Mouse (Mus musculus): ENCODE measurements around the gene L3mbtl2. TPM values are rescaled to one million over a fixed set of nuclear protein-coding genes. Genes with fewer than 3 reads are reported as not detected.

Gene L3mbtl2
- polyA plus RNA-seq, 1 experiment from 2014 or later, result 26.0 TPM

DNA sequence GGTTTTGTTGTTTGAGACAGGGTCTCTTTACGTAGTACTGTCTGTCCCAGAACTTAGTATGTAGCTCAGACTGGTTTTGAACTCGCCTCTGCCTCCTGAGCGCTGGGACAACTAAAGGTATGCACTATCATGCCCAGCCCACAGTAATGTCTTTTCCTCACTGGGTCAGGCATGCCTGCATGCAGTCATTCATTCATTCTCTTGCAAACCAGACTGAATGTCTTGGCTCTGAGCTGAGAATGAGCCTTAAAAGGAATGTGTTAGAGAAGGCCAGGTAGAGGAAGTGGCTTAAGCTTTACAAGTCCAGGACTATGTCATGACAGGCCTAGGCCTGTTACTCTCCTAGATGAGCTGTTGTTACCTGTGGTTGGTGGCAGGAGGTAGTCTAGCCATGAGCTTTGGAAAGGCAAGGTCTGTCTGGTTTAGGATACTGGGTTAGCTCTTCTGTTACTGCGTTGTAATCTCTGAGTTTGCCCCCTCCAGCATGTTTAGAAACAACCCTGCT is 16.7 kb downstream of the L3mbtl2 start:
- no peaks in the 10 kb centered on the region for H3K9me3 ChIP-seq (ENCODE audit: control insufficient read depth, low read length)
- no peaks in the 10 kb centered on the region for H3K27me3 ChIP-seq (ENCODE audit: control insufficient read depth, insufficient read depth, low read length)
- WGBS, result 89% methylated on average over 4 of the region's 4 CpGs
- ATAC-seq (ENCODE audit: low FRiP score, low TSS enrichment), result no peak
- H3K9ac ChIP-seq (ENCODE audit: low read depth, low read length), result no peak overlapping the region
- H3K4me2 ChIP-seq (replicated peaks; ENCODE audit: low read depth, low read length), result no peak overlapping the region
- no peaks in the 10 kb centered on the region for H3K4me1 ChIP-seq (ENCODE audit: control insufficient read depth, insufficient read depth, low read length)
- no peak overlapping the region for H3K27ac ChIP-seq (ENCODE audit: low read depth, low read length)
- H3K4me3 ChIP-seq (ENCODE audit: low read length), result no peak overlapping the region
- peaks cover 59% of the 10 kb centered on the region for H3K36me3 ChIP-seq (ENCODE audit: control insufficient read depth, insufficient read depth, low read length)

DNA sequence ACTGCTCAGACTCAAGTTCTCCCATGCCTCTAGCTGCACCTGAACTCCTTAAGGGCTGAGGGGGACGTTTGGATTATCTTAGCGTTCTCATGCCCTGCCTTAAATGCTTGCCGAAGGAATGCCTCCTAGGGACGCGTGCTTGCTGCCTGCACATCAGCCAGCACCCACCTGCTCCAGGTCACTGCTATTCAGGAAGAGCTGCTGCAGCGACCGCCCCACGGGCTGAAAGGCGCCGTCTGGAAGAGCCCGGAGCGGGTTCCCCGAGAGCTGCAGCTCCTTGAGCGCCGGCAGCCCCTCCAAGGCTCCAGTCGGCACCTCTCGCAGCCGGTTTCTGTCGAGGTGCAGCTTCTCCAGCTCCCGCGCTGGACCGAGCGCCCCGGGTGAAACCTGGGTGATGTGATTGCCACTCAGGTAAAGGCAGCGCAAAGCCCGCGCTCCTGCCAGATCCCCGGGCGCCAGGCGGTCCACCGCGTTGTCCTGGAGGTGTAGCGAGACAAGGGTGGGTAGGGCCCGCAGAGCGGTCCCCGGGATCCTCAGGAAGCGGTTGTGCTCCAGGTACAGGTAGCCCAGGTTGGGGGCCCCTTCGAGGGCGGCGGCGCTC is 29.8 kb downstream of the L3mbtl2 start:
- Histone ChIP-seq H3K4me1 (ENCODE audit: control insufficient read depth, insufficient read depth, low read length) (0 out of 2 replicates have a peak, but pooled peaks cover 5% of the 10 kb centered on the region), H3K27ac (ENCODE audit: low read depth, low read length) (no peak overlapping the region), H3K36me3 (ENCODE audit: control insufficient read depth, insufficient read depth, low read length) (no peaks in the 10 kb centered on the region; the same call in 1 of the 2 replicates), H3K9ac (ENCODE audit: low read depth, low read length) (peak overlapping the region; percentile 78), H3K4me2 (replicated peaks; ENCODE audit: low read depth, low read length) (peak overlapping the region; percentile 98), H3K27me3 (ENCODE audit: control insufficient read depth, insufficient read depth, low read length) (peaks cover 33% of the 10 kb centered on the region), H3K4me3 (ENCODE audit: low read length) (peak overlapping the region; percentile 59), H3K9me3 (ENCODE audit: control insufficient read depth, low read length) (no peaks in the 10 kb centered on the region)
- WGBS, result 3% methylated on average over 41 of the region's 41 CpGs
- no peak for ATAC-seq (ENCODE audit: low FRiP score, low TSS enrichment)

- peak overlapping the region; percentile 78 for H3K9ac ChIP-seq (ENCODE audit: low read depth, low read length)
- no peaks in the 10 kb centered on the region for H3K9me3 ChIP-seq (ENCODE audit: control insufficient read depth, low read length)
- peak overlapping the region; percentile 98 for H3K4me2 ChIP-seq (replicated peaks; ENCODE audit: low read depth, low read length)
- peaks cover 33% of the 10 kb centered on the region for H3K27me3 ChIP-seq (ENCODE audit: control insufficient read depth, insufficient read depth, low read length)
- no peaks in the 10 kb centered on the region; the same call in 1 of the 2 replicates for H3K36me3 ChIP-seq (ENCODE audit: control insufficient read depth, insufficient read depth, low read length)
- peak overlapping the region; percentile 59 for H3K4me3 ChIP-seq (ENCODE audit: low read length)
- H3K4me1 ChIP-seq (ENCODE audit: control insufficient read depth, insufficient read depth, low read length), result 0 out of 2 replicates have a peak, but pooled peaks cover 5% of the 10 kb centered on the region
- no peak overlapping the region for H3K27ac ChIP-seq (ENCODE audit: low read depth, low read length)
- WGBS, result under 1% methylated on average over 103 of the region's 107 CpGs
- peak; percentile 87 for ATAC-seq (ENCODE audit: low FRiP score, low TSS enrichment)
Observed at GRCm38 (mm10) chr15:81693967-81694881, 30.5 kb downstream of the L3mbtl2 start.

DNA sequence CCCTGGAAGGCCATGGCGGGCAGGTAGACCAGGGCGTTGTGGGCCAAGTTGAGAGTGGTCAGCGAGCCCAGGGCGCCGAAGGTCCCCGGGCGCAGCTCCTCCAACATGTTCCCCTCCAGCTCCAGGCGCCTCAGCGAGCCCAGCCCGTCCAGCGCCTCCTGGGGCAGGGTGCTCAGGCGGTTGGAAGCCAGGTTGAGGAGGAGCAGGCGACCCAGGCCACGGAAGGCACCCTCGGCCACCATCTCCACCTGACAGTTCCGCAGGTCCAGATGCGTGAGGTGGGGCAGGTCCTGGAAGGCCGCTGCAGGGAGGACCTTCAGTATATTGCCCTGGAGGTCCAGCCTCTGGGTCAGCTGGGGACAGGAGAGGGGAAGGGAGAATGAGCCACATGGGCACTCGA is 31.2 kb downstream of the L3mbtl2 start:
- H3K27me3 ChIP-seq (ENCODE audit: control insufficient read depth, insufficient read depth, low read length), result peaks cover 33% of the 10 kb centered on the region
- 23% methylated on average over 19 of the region's 19 CpGs for WGBS
- peak overlapping the region; percentile 78 for H3K9ac ChIP-seq (ENCODE audit: low read depth, low read length)
- peak overlapping the region; percentile 98 for H3K4me2 ChIP-seq (replicated peaks; ENCODE audit: low read depth, low read length)
- H3K4me1 ChIP-seq (ENCODE audit: control insufficient read depth, insufficient read depth, low read length), result 0 out of 2 replicates have a peak, but pooled peaks cover 5% of the 10 kb centered on the region
- ATAC-seq (ENCODE audit: low FRiP score, low TSS enrichment), result no peak
- peak overlapping the region; percentile 59 for H3K4me3 ChIP-seq (ENCODE audit: low read length)
- H3K27ac ChIP-seq (ENCODE audit: low read depth, low read length), result no peak overlapping the region
- H3K9me3 ChIP-seq (ENCODE audit: control insufficient read depth, low read length), result no peaks in the 10 kb centered on the region
- no peaks in the 10 kb centered on the region for H3K36me3 ChIP-seq (ENCODE audit: control insufficient read depth, insufficient read depth, low read length)

DNA sequence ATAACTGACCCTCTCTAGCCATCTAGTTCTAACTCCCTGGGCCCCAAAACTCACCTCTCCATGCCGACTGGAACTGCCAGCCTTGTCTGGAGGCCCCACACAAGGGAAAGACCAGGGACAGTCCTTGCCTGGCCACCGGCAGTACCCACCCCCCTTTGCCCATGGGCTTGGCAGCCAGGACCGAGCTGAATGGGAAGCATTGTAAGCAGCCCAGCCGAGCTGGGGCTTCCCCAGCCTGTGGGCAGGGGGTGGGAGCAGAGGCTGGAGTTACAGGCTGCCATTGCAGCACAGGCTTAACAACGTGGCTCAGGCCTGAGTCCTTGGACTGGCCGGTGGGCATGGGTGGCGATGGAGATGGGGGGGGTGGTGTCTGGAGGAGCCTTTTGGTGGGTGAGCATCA is 33.5 kb downstream of the L3mbtl2 start, which contains the start of gene Chadl:
Chadl (minus strand) TSS at position 113 of the 400 bp plus-strand sequence.
- Histone ChIP-seq H3K9ac (ENCODE audit: low read depth, low read length) (no peak within 1 kb of the TSS), H3K9me3 (ENCODE audit: control insufficient read depth, low read length) (no peaks in the 10 kb centered on the region), H3K4me1 (ENCODE audit: control insufficient read depth, insufficient read depth, low read length) (0 out of 2 replicates have a peak, but pooled peaks cover 5% of the 10 kb centered on the region), H3K4me2 (replicated peaks; ENCODE audit: low read depth, low read length) (no peak within 1 kb of the TSS), H3K36me3 (ENCODE audit: control insufficient read depth, insufficient read depth, low read length) (no peaks in the 10 kb centered on the region), H3K27ac (ENCODE audit: low read depth, low read length) (no peak within 1 kb of the TSS), H3K4me3 (ENCODE audit: low read length) (no peak within 1 kb of the TSS), H3K27me3 (ENCODE audit: control insufficient read depth, insufficient read depth, low read length) (peaks cover 32% of the 10 kb centered on the region)
- no peak for ATAC-seq (ENCODE audit: low FRiP score, low TSS enrichment)
- 74% methylated on average over 7 of the region's 7 CpGs for WGBS

DNA sequence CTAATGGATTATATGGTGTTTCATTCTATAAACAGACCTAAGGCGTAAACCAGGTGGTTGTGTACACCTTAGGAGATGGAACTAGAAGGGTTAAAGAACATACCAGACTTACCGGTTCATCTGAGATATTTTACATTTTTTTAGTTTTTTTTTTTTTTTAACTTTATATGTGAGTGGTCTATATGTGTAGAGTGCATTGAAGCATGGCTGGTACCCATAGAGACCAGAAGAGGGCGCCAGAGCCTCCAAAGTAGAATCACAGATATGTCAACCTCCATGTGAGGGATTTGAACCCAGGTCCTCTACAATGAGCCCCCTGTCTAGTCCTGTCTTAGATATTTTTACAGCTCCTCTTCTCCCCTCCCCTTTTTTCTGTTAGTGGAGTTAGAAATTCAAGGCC is 34.2 kb downstream of the L3mbtl2 start:
- Histone ChIP-seq H3K36me3 (ENCODE audit: control insufficient read depth, insufficient read depth, low read length) (peaks cover 2% of the 10 kb centered on the region; the same call in 1 of the 2 replicates), H3K4me1 (ENCODE audit: control insufficient read depth, insufficient read depth, low read length) (0 out of 2 replicates have a peak, but pooled peaks cover 5% of the 10 kb centered on the region), H3K4me2 (replicated peaks; ENCODE audit: low read depth, low read length) (no peak overlapping the region), H3K4me3 (ENCODE audit: low read length) (no peak overlapping the region), H3K9me3 (ENCODE audit: control insufficient read depth, low read length) (no peaks in the 10 kb centered on the region), H3K27ac (ENCODE audit: low read depth, low read length) (no peak overlapping the region), H3K9ac (ENCODE audit: low read depth, low read length) (no peak overlapping the region), H3K27me3 (ENCODE audit: control insufficient read depth, insufficient read depth, low read length) (peaks cover 26% of the 10 kb centered on the region)
- WGBS, result 51% methylated on average over 3 of the region's 3 CpGs
- no peak for ATAC-seq (ENCODE audit: low FRiP score, low TSS enrichment)

DNA sequence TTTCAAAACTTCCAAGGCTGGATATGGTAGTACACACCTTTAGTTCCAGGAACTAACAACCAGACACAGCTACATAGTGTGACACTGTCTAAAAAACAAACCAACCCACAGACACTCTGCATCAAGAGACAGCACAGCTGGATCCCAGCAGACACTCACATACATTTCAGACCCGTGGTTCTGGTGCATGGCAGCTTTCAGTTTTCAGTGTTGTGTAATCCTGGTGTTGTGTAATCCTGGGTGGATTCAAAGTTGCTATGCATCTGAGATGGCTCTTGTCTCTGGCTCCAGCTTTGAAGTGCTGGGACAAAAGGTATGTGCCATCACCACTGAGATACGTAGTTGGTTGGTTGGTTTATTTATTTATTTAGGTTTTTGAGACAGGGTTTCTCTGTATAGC is 34.8 kb downstream of the L3mbtl2 start:
- Histone ChIP-seq H3K36me3 (ENCODE audit: control insufficient read depth, insufficient read depth, low read length) (peaks cover 9% of the 10 kb centered on the region), H3K9me3 (ENCODE audit: control insufficient read depth, low read length) (no peaks in the 10 kb centered on the region), H3K9ac (ENCODE audit: low read depth, low read length) (no peak overlapping the region), H3K27me3 (ENCODE audit: control insufficient read depth, insufficient read depth, low read length) (peaks cover 19% of the 10 kb centered on the region), H3K4me1 (ENCODE audit: control insufficient read depth, insufficient read depth, low read length) (0 out of 2 replicates have a peak, but pooled peaks cover 5% of the 10 kb centered on the region), H3K4me2 (replicated peaks; ENCODE audit: low read depth, low read length) (no peak overlapping the region), H3K4me3 (ENCODE audit: low read length) (no peak overlapping the region), H3K27ac (ENCODE audit: low read depth, low read length) (no peak overlapping the region)
- ATAC-seq (ENCODE audit: low FRiP score, low TSS enrichment), result no peak
- 77% methylated on average over 2 of the region's 2 CpGs for WGBS

GRCm38 (mm10) chr15:81700161-81700560 is 36.5 kb downstream of the L3mbtl2 start:
- Histone ChIP-seq H3K4me1 (ENCODE audit: control insufficient read depth, insufficient read depth, low read length) (no peaks in the 10 kb centered on the region), H3K36me3 (ENCODE audit: control insufficient read depth, insufficient read depth, low read length) (peaks cover 25% of the 10 kb centered on the region), H3K27me3 (ENCODE audit: control insufficient read depth, insufficient read depth, low read length) (peaks cover 4% of the 10 kb centered on the region; the same call in 1 of the 2 replicates), H3K4me2 (replicated peaks; ENCODE audit: low read depth, low read length) (no peak overlapping the region), H3K27ac (ENCODE audit: low read depth, low read length) (no peak overlapping the region), H3K9me3 (ENCODE audit: control insufficient read depth, low read length) (no peaks in the 10 kb centered on the region), H3K9ac (ENCODE audit: low read depth, low read length) (no peak overlapping the region), H3K4me3 (ENCODE audit: low read length) (no peak overlapping the region)
- WGBS, result 55% methylated on average over 2 of the region's 2 CpGs
- no peak for ATAC-seq (ENCODE audit: low FRiP score, low TSS enrichment)
